Mouse (Mus musculus): Measurements from ENCODE around the gene Dnajc28. TPM values are rescaled to one million over a fixed set of nuclear protein-coding genes. Genes with fewer than 3 reads are reported as not detected.

The Dnajc28 gene
- total RNA-seq, 2 experiments from 2014 or later = 4.5 to 5.7 TPM

- DNase-seq = no peak
Measured at GRCm38 (mm10) chr16:91587730-91588453, 30.9 kb downstream of the Dnajc28 start.

GRCm38 (mm10) chr16:91586244-91586643 is 32.6 kb downstream of the Dnajc28 start:
- no peak for DNase-seq

- DNase-seq = no peak
Measured at GRCm38 (mm10) chr16:91585617-91586016, 33.2 kb downstream of the Dnajc28 start.

- peak; percentile 57 for DNase-seq
Measured at GRCm38 (mm10) chr16:91582307-91582706, 36.5 kb downstream of the Dnajc28 start.

GRCm38 (mm10) chr16:91578980-91579720 is 39.7 kb downstream of the Dnajc28 start:
- no peak for DNase-seq

- DNase-seq = no peak
Measured at GRCm38 (mm10) chr16:91575151-91575550, 43.7 kb downstream of the Dnajc28 start.

- no peak for DNase-seq
Measured at GRCm38 (mm10) chr16:91571105-91571504, 47.7 kb downstream of the Dnajc28 start.

- no peak for DNase-seq
Measured at GRCm38 (mm10) chr16:91568960-91569359, 49.9 kb downstream of the Dnajc28 start.

- no peak for DNase-seq
Measured at GRCm38 (mm10) chr16:91566002-91566401, 52.8 kb downstream of the Dnajc28 start.

- DNase-seq = no peak
Measured at GRCm38 (mm10) chr16:91565292-91565951, 53.4 kb downstream of the Dnajc28 start.

- no peak for DNase-seq
Measured at GRCm38 (mm10) chr16:91564580-91565291, 54.1 kb downstream of the Dnajc28 start.

Other genes with a start within 250 kb of the Dnajc28 start
- 10 to 100 TPM; 29.9 to 33.8 TPM for gene Ifnar2, start 246.2 kb downstream of the Dnajc28 start, total RNA-seq (2021)
- gene Gm21970, start 227.3 kb downstream of the Dnajc28 start, total RNA-seq (2021) = not detected
- gene Il10rb, start 212.9 kb downstream of the Dnajc28 start, total RNA-seq (2021) = 10 to 100 TPM; 66.2 to 67.4 TPM
- gene Ifnar1, start 133.8 kb downstream of the Dnajc28 start, total RNA-seq (2021) = 10 to 100 TPM; 50.3 to 56.0 TPM
- 10 to 100 TPM; 87.1 to 89.9 TPM for gene Ifngr2, start 72.0 kb downstream of the Dnajc28 start, total RNA-seq (2021)
- 10 to 100 TPM; 38.9 to 40.9 TPM for gene Tmem50b, start 21.2 kb downstream of the Dnajc28 start, total RNA-seq (2021)
- gene Gart, start 27.9 kb upstream of the Dnajc28 start, total RNA-seq (2021) = 10 to 100 TPM; 71.2 to 77.2 TPM
- gene Son, start 28.5 kb upstream of the Dnajc28 start, total RNA-seq (2021) = 100 to 1,000 TPM; 234 to 236 TPM
- 10 to 100 TPM; 15.5 to 15.7 TPM for gene Donson, start 69.7 kb upstream of the Dnajc28 start, total RNA-seq (2021)
- gene Cryzl1, start 109.9 kb upstream of the Dnajc28 start, total RNA-seq (2021) = 10 to 100 TPM; 29.7 to 31.2 TPM
- gene Itsn1, start 110.3 kb upstream of the Dnajc28 start, total RNA-seq (2021) = 10 to 100 TPM; 37.9 to 50.7 TPM